In the genomic region with DNA sequence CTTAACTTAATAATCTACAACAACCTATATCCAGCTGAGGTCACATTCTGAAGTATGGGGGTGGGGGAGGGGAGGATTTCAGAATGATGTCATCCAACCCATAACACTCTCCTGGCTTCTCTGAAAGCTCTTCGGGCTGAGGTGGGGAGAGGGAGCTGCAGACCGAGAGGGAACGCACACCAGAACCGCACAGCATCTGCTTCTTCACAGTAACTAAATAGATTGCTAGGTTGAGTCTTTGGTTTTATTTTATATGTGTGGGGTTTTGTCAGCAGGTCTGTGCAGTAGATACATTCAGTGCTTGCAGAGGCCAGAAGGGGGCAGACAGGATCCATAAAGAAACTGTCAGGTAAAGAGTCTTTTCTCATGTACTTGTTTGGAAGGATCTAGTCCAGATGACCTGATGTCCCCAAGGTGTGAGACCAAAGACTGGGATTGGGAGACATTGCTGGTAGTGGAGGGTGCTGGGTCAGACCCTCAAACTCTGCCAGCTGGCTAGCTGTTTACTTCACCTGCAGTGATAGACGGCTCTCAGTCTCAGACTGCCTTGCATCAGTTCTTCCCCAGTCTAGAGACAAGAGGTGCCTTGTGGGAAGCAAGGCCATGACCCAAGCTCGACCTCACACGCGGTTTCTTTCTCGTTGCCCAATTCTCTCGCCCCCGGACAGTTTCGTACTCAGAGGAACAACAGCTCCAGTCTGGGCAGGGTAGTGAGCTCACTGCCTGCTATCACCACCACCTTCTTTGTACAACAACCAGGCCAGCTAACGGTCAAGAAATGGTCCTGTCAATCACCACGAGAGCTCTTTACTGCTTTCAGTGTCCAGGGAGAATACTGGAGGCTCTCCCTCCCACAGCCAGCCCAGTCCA, we compare ENCODE assay signal across 9 mouse cellular contexts.
A peak's percentile ranks its signal among the peaks of the same experiment; 100 is the strongest.
DNase-seq lines count a peak whose midpoint lies in the region; ATAC-seq and TF ChIP-seq lines count a peak whose summit lies in the region.
"Had no signal": no experiment of that assay in that cellular context is flagged by ENCODE, and none has a peak within 500 bp of the region (broad histone marks: within the 10 kb centered on the region; RNA-seq: fewer than 3 reads in every experiment).

No protein-coding gene starts in this region.

- H3K4me1 ChIP-seq in heart, embryonic 12.5 days (replicated peaks) = peaks cover 21% of the 10 kb centered on the region
- no peaks in the 10 kb centered on the region for H3K4me1 ChIP-seq in forebrain, postnatal 0 days (ENCODE audit: insufficient read depth)
- H3K4me1 ChIP-seq in neural tube, embryonic 13.5 days (replicated peaks) = no peaks in the 10 kb centered on the region; the same call in 1 of the 2 replicates
- no peaks in the 10 kb centered on the region for H3K4me1 ChIP-seq in thymus, adult 2 months (replicated peaks; ENCODE audit: control insufficient read depth, insufficient read depth, low read length)

- no peak overlapping the region for H3K4me3 ChIP-seq in heart, embryonic 12.5 days
- no peak overlapping the region for H3K4me3 ChIP-seq in forebrain, postnatal 0 days (ENCODE audit: low read depth, low read length)
- H3K4me3 ChIP-seq in neural tube, embryonic 13.5 days = no peak overlapping the region
- H3K4me3 ChIP-seq in thymus, adult 2 months (ENCODE audit: control insufficient read depth, insufficient read depth, low read length) = no peak overlapping the region
- H3K4me3 ChIP-seq: myocyte had no signal

- H3K36me3 ChIP-seq in heart, embryonic 12.5 days = no peaks in the 10 kb centered on the region
- H3K36me3 ChIP-seq in forebrain, postnatal 0 days (ENCODE audit: insufficient read depth) = no peaks in the 10 kb centered on the region
- H3K36me3 ChIP-seq in neural tube, embryonic 13.5 days = no peaks in the 10 kb centered on the region
- no peaks in the 10 kb centered on the region for H3K36me3 ChIP-seq in thymus, adult 2 months (ENCODE audit: control insufficient read depth, insufficient read depth, low read length)

- peak; percentile 52; the same call in 1 of the 2 replicates for ATAC-seq in heart, embryonic 12.5 days (ENCODE audit: insufficient number of reproducible peaks, low FRiP score)
- ATAC-seq in forebrain, postnatal 0 days = peak; percentile 48; the same call in 1 of the 2 replicates
- ATAC-seq in neural tube, embryonic 13.5 days (ENCODE audit: low read depth) = peak; percentile 54

- no peak for TF ChIP-seq POLR2A in thymus, adult 2 months (IDR thresholded peaks at IDR 0.05; ENCODE audit: control insufficient read depth, extremely low read depth, insufficient read depth, low read length, poor library complexity)

- H3K4me2 ChIP-seq in heart, embryonic 12.5 days = 0 out of 2 replicates have a peak overlapping the region, but pooled peaks have one; percentile 2
- H3K4me2 ChIP-seq in forebrain, postnatal 0 days (ENCODE audit: low read depth) = no peak overlapping the region
- H3K4me2 ChIP-seq in neural tube, embryonic 13.5 days = no peak overlapping the region

- no peak for DNase-seq in heart, postnatal 4 days
- DNase-seq in MN1 (ENCODE audit: low spot score) = peak; percentile 65
- DNase-seq in forebrain, postnatal 0 days = peak; percentile 22
- DNase-seq in kidney, postnatal 4 days = peak; percentile 26 to 40
- DNase-seq in urinary bladder, adult 2 months (ENCODE audit: low spot score) = no peak
- DNase-seq in thymus, adult 2 months = no peak

- TF ChIP-seq CTCF in forebrain, postnatal 0 days (IDR thresholded peaks at IDR 0.05; ENCODE audit: low read depth) = peak; percentile 49
- no peak for TF ChIP-seq CTCF in thymus, adult 2 months (IDR thresholded peaks at IDR 0.05; ENCODE audit: borderline replicate concordance, control insufficient read depth, extremely low read depth, insufficient read depth, low read length, poor library complexity)

- no peaks in the 10 kb centered on the region for H3K27me3 ChIP-seq in heart, embryonic 12.5 days (replicated peaks)
- no peaks in the 10 kb centered on the region for H3K27me3 ChIP-seq in forebrain, postnatal 0 days (ENCODE audit: insufficient read depth, low read length)
- H3K27me3 ChIP-seq in neural tube, embryonic 13.5 days = no peaks in the 10 kb centered on the region
- H3K27me3 ChIP-seq in thymus, adult 2 months (ENCODE audit: control insufficient read depth, insufficient read depth, low read length) = no peaks in the 10 kb centered on the region

- H3K27ac ChIP-seq in heart, embryonic 12.5 days (ENCODE audit: poor library complexity, severe bottlenecking) = no peak overlapping the region
- H3K27ac ChIP-seq in forebrain, postnatal 0 days (ENCODE audit: low read depth, low read length) = no peak overlapping the region
- H3K27ac ChIP-seq in neural tube, embryonic 13.5 days (replicated peaks) = no peak overlapping the region
- no peak overlapping the region for H3K27ac ChIP-seq in thymus, adult 2 months (ENCODE audit: control insufficient read depth, insufficient read depth, low read length)

- no peaks in the 10 kb centered on the region for H3K9me3 ChIP-seq in heart, embryonic 12.5 days (replicated peaks)
- no peaks in the 10 kb centered on the region for H3K9me3 ChIP-seq in forebrain, postnatal 0 days (ENCODE audit: low read length)
- H3K9me3 ChIP-seq in neural tube, embryonic 13.5 days = no peaks in the 10 kb centered on the region

- WGBS in heart, embryonic 12.5 days = 37% methylated on average over 14 of the region's 14 CpGs
- 67% methylated on average over 14 of the region's 14 CpGs for WGBS in forebrain, postnatal 0 days
- 67% methylated on average over 14 of the region's 14 CpGs for WGBS in neural tube, embryonic 13.5 days
- WGBS in thymus, adult 2 months = 81% methylated on average over 14 of the region's 14 CpGs

- no peak overlapping the region for H3K9ac ChIP-seq in heart, embryonic 12.5 days
- H3K9ac ChIP-seq in forebrain, postnatal 0 days = no peak overlapping the region
- no peak overlapping the region for H3K9ac ChIP-seq in neural tube, embryonic 13.5 days

Comparison
In these comparisons a context has a peak if more than half of its experiments do, and no peak if none do; other contexts are left out.
1. DNase-seq: peak in MN1 (single experiment), forebrain, postnatal 0 days (single experiment) and kidney, postnatal 4 days (2 of 2); none in heart, postnatal 4 days (single experiment), urinary bladder, adult 2 months (single experiment) and thymus, adult 2 months (single experiment).
2. Peak in every context shown above with its lines, with median percentiles within 50 percentile points of each other: ATAC-seq.